Mouse (Mus musculus) heart, adult 2 months (tissue): Measurements from ENCODE around the gene Slfn14. TPM values are rescaled to one million over a fixed set of nuclear protein-coding genes. Genes with fewer than 3 reads are reported as not detected.
A peak's percentile ranks its signal among the peaks of the same experiment; 100 is the strongest.

Experiments used
- DNase-seq, 2 experiments: peaks; one replicate each; pipeline ENCODE4 v3.0.0; 2021
- H3K27ac ChIP-seq: fragments of 200-600 bp; 2 replicates; pipeline ENCODE4 v1.8.1; 2022
- H3K27me3 ChIP-seq: fragments of 200-500 bp; 2 replicates; pipeline ENCODE4 v1.6.1; 2012; ENCODE audit warnings: mild to moderate bottlenecking, low read length, inconsistent platforms, mixed read lengths; ENCODE audit not compliant: control insufficient read depth, insufficient read depth
- H3K36me3 ChIP-seq: fragments of 200-500 bp; 2 replicates; pipeline ENCODE4 v1.6.1; 2012; ENCODE audit warnings: low read length, inconsistent platforms; ENCODE audit not compliant: control insufficient read depth, insufficient read depth
- H3K4me1 ChIP-seq: fragments of 200-500 bp; 2 replicates; pipeline ENCODE4 v1.6.1; 2011; ENCODE audit warnings: low read length; ENCODE audit not compliant: control insufficient read depth, insufficient read depth
- H3K4me3 ChIP-seq: fragments of 200-600 bp; 2 replicates; pipeline ENCODE4 v1.8.1; 2022
- H3K79me2 ChIP-seq: fragments of 200-500 bp; replicated peaks from 2 replicates; pipeline ENCODE4 v1.6.1; 2012; ENCODE audit warnings: mild to moderate bottlenecking, inconsistent platforms, low read length, moderate library complexity, mixed read lengths; ENCODE audit not compliant: control insufficient read depth, insufficient read depth
- H3K9ac ChIP-seq: fragments of 200-500 bp; 2 replicates; pipeline ENCODE4 v1.6.1; 2012; ENCODE audit warnings: low read depth, mild to moderate bottlenecking, control low read depth, inconsistent platforms, low read length, mixed read lengths
- CTCF ChIP-seq: fragments of 200-600 bp; IDR thresholded peaks from 2 replicates; pipeline ENCODE4 v1.8.1; 2022; ENCODE audit warnings: antibody characterized with exemption, mild to moderate bottlenecking, moderate library complexity
- EP300 ChIP-seq: fragments of 200-500 bp; IDR thresholded peaks from 2 replicates; pipeline ENCODE4 v1.6.1; 2011; ENCODE audit warnings: low read depth, low read length, control low read depth; ENCODE audit not compliant: insufficient read depth
- POLR2A ChIP-seq: fragments of 200-500 bp; IDR thresholded peaks from 2 replicates; pipeline ENCODE4 v1.6.1; 2011; ENCODE audit warnings: mild to moderate bottlenecking, low read depth, low read length, control low read depth; ENCODE audit not compliant: insufficient read depth
- WGBS: fragments of 180-500 bp; shearing (Covaris S2); methylation state at CpG from one replicate; pipeline ENCODE4 v1.1.7; 2018; 5-methylcytosine and 5-hydroxymethylcytosine counted together
- intact Hi-C: fragments of 180-260 bp; cut with DNase I; formaldehyde crosslinking; loops from one replicate; pipeline ENCODE4 v1.15.1; 2025
- polyA plus RNA-seq: library from polyadenylated mRNA; depleted of rRNA; stranded (reverse); fragments of >200 nt; gene quantifications from 2 replicates; pipeline ENCODE4 v1.2.3, GENCODE M21; 2012
- total RNA-seq, 2 experiments: library from RNA; stranded (reverse); gene quantifications; 2 replicates each; pipeline ENCODE4 v1.2.3; 2021

The Slfn14 gene
- total and polyA plus RNA-seq, 3 experiments: 0.14 TPM; not detected in 2

DNA sequence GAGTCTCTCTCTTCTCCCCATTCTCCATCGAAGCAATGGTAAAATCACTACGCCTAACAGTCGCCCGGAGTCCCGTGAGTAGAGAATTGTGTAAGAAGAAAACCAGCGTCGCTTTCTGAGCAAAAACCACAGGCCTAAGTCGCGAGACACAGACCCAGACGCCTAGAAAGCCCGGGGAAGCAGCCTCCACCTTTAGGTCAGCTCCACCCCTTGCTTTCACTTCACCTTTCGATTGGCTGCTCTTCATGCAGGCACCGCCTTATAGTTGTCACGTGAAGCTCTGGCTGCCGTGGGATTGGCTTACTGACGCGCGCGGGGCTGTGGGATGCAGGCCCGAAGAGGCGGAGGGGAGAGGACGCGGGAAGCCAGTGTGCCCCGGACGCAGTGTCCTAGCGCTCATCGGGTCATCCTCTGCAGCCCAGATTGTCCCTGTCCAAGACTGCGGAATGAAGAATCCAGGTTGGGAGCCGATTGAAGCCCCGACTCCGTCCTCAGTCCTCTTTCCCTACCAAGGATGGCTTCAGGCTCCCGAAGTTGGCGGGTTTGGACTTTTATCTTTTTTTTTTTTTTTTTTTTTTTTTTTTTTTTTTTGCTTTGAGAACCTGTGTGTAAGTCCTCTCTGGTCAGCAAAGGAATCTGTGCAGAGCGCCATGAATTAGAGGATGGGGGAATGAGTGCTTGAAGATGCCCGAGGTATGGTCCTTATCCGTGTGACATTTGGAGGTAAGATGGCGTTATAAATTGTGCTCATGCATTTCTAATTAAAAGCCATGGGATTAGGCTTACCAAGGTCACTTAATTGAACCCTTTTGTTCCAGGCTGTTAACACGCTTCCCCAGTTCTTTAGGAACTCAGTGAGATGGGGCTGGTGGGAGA is 5.1 kb upstream of the Slfn14 start:
- Histone ChIP-seq H3K27ac (peak overlapping the region; percentile 85), H3K36me3 (peaks cover 11% of the 10 kb centered on the region), H3K27me3 (no peaks in the 10 kb centered on the region), H3K4me3 (peak overlapping the region; percentile 79), H3K79me2 (no peaks in the 10 kb centered on the region; the same call in 1 of the 2 replicates), H3K9ac (peak overlapping the region; percentile 74), H3K4me1 (peaks cover 3% of the 10 kb centered on the region)
- DNase-seq: peak; percentile 94 to 97
- under 1% methylated on average over 38 of the region's 38 CpGs for WGBS
- TF ChIP-seq CTCF (no peak), EP300 (peak; percentile 64; the same call in 1 of the 2 replicates), POLR2A (peak; percentile 94)
- intact Hi-C loops: loop anchor here (10.0 kb wide), 3 partner anchors 377 to 527 kb away; partner anchors contain the start of genes Cct6b, Heatr6, Unc45b and Zfp830

DNA sequence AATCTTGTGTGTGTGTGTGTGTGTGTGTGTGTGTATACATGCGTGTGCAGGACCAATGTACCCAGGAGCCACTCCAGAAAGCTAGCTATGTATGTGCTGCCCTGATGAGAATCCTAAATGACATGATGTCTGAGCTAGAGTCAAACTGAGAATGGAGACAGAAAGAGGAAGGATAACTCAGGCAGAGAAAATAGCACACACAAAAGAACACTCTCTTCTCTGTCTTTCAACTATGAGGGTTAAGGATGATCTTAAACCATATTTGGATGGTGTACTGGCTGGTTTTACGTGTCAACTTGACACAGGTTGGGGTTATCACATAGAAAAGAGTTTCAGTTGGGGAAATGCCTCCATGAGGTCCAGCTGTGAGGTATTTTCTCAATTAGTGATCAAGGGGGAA is 3.1 kb upstream of the Slfn14 start:
- H3K36me3 ChIP-seq: peaks cover 9% of the 10 kb centered on the region
- DNase-seq: no peak
- no peak for TF ChIP-seq CTCF
- TF ChIP-seq EP300: no peak
- no peak for TF ChIP-seq POLR2A
- WGBS: 73% methylated on average over 2 of the region's 2 CpGs
- no peak overlapping the region for H3K9ac ChIP-seq
- H3K27me3 ChIP-seq: no peaks in the 10 kb centered on the region
- no peak overlapping the region for H3K27ac ChIP-seq
- peaks cover 3% of the 10 kb centered on the region for H3K4me1 ChIP-seq
- H3K4me3 ChIP-seq: no peak overlapping the region
- intact Hi-C loops: loop anchor here (10.0 kb wide), 3 partner anchors 375 to 525 kb away; partner anchors contain the start of genes Cct6b, Heatr6, Unc45b and Zfp830
- no peaks in the 10 kb centered on the region; the same call in 1 of the 2 replicates for H3K79me2 ChIP-seq

DNA sequence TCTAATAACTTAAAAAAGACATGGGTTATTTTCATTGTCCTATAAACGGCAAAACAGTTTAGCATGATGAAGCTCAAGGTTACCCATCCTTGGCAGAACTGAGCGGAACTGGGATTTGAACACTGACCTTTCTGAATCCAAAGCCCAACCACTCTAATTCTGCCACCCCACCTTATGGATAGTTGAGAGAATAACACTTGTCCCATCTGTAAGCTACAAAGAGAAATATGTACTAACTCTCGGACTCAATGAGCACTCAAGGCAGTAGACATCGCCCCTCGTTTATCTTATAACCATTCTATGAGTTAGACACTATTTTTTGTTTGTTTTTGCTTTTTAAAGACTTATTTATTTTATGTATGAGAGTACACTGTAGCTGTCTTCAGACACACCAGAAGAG is 2.5 kb upstream of the Slfn14 start:
- H3K4me1 ChIP-seq: peaks cover 3% of the 10 kb centered on the region
- no peak for TF ChIP-seq POLR2A
- TF ChIP-seq CTCF: no peak
- TF ChIP-seq EP300: no peak
- H3K27me3 ChIP-seq: no peaks in the 10 kb centered on the region
- intact Hi-C loops: no loop called here
- no peak for DNase-seq
- H3K27ac ChIP-seq: no peak overlapping the region
- 88% methylated on average over 5 of the region's 5 CpGs for WGBS
- peaks cover 9% of the 10 kb centered on the region for H3K36me3 ChIP-seq
- no peak overlapping the region for H3K9ac ChIP-seq
- H3K79me2 ChIP-seq: no peaks in the 10 kb centered on the region; the same call in 1 of the 2 replicates
- no peak overlapping the region for H3K4me3 ChIP-seq

DNA sequence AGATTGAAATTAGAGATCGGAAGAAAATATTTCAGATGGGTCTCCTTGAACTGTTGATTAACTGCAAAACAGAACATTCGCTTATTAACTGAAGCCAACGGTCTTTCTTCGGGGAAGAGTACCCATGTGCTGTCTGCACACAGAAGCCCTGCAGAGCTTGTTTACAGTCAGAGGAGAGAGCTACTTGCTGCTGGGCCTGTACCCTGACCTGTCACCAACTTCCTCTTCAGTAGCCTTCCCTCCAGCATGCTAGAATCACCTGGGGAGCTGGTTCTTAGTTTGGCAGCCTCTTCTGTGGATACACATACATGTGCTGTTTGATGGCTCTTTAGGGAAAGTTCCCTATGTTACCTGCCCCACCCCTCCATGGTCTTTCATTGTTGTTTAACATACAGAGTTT is 899 bp downstream of the Slfn14 start:
- intact Hi-C loops: no loop called here
- H3K4me3 ChIP-seq: no peak overlapping the region
- 93% methylated on average over 4 of the region's 4 CpGs for WGBS

DNA sequence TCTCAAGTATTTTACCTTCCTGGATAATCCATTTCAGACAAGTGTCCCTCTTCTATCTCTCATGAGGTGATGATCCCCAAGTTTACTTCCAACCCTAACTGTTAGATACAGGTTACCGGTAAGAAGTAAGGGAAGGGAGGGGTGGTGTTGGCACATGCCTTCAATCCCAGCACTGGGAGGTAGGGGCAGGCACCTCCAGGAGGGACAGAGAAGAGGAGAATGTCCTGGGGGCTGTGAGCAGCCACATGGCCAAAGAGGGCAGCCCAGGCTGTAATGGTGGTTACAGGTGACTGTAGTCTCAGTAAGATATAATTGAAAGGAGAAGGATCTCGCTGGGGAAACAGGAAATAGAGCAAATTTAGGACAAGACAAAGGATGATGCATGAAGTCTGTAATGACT is 4.4 kb downstream of the Slfn14 start:
- TF ChIP-seq CTCF: no peak
- no peak for TF ChIP-seq EP300
- TF ChIP-seq POLR2A: no peak
- Histone ChIP-seq H3K9ac (no peak overlapping the region), H3K79me2 (no peaks in the 10 kb centered on the region), H3K36me3 (no peaks in the 10 kb centered on the region), H3K4me1 (no peaks in the 10 kb centered on the region), H3K27ac (no peak overlapping the region), H3K4me3 (no peak overlapping the region), H3K27me3 (no peaks in the 10 kb centered on the region)
- 41% methylated on average over 2 of the region's 2 CpGs for WGBS
- DNase-seq: no peak
- intact Hi-C loops: no loop called here

More for the DNA sequence above, 899 bp downstream of the Slfn14 start:
- Histone ChIP-seq H3K79me2 (no peaks in the 10 kb centered on the region), H3K27me3 (no peaks in the 10 kb centered on the region), H3K27ac (no peak overlapping the region), H3K36me3 (no peaks in the 10 kb centered on the region), H3K9ac (no peak overlapping the region), H3K4me1 (no peaks in the 10 kb centered on the region)
- DNase-seq: no peak
- TF ChIP-seq EP300 (no peak), CTCF (no peak), POLR2A (no peak)

DNA sequence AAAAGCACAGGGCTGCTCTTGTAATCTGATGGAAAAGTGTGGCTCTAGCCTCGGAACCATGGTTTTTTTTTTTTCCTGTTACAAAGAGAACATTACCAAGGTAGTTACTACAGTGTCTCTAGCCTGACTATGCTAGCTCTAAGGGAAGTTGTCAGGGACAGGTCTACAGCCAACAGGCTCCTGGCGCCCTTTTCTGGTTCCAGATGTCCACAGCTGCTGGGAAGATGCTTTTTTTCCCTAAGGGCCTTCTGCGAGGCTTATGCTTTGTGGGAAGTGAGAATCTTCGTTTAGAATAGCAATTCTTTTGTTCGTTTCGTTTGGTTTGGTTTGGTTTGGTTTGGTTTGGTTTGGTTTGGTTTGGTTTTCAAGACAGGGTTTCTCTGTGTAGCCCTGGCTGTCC is 6.8 kb downstream of the Slfn14 start:
- no peaks in the 10 kb centered on the region for H3K27me3 ChIP-seq
- H3K27ac ChIP-seq: no peak overlapping the region; the same call in 1 of the 2 replicates
- no peak for TF ChIP-seq POLR2A
- no peak for TF ChIP-seq CTCF
- TF ChIP-seq EP300: no peak
- H3K9ac ChIP-seq: no peak overlapping the region
- no peaks in the 10 kb centered on the region for H3K36me3 ChIP-seq
- no peak overlapping the region for H3K4me3 ChIP-seq
- 62% methylated on average over 6 of the region's 6 CpGs for WGBS
- H3K4me1 ChIP-seq: no peaks in the 10 kb centered on the region
- DNase-seq: peak; percentile 68 to 78
- intact Hi-C loops: no loop called here
- no peaks in the 10 kb centered on the region for H3K79me2 ChIP-seq
